Mouse (Mus musculus) left cerebral cortex, postnatal 14 days (tissue): ENCODE measurements at regions not wholly inside any gene's neighbourhood (a gene's known extent, or its start where the extent isn't known, plus 50 kb on each side); places are given as distances from the start of the nearest gene placed in this dataset.

Source experiments
- DNase-seq, 2 experiments: peaks; one replicate each; pipeline ENCODE4 v3.0.0; 2021 to 2022; ENCODE audit warnings: low spot score in 2 of 2, mixed read lengths in 1 of 2
- intact Hi-C: fragments of 180-260 bp; cut with DNase I; formaldehyde crosslinking; loops from one replicate; pipeline ENCODE4 v1.15.1; 2025

- DNase-seq, result no peak
- intact Hi-C loops, result no loop called here
These were observed 412.0 kb upstream of the Pitx2 start for GRCm38 (mm10) chr3:128787686-128788085.

DNA sequence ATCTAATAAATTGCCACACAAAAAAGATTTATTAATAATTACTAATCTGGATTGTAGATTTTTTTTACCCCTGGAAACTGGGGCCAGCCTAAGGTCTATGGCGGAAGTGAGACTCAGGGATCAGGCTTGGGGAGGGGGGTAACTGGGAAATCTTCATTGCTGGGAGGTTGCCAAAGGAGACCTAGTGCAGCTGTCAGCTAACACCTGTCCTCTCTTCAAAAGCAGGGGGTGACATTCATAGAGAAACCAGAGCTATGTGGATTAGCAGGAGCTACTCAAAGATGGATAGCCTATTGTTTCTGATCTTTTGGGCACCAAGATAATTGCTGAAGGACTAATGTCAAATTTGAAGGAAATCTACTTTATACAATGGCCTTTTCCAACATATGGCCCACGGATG is 403.7 kb upstream of the Pitx2 start:
- intact Hi-C loops, result no loop called here
- no peak for DNase-seq

DNA sequence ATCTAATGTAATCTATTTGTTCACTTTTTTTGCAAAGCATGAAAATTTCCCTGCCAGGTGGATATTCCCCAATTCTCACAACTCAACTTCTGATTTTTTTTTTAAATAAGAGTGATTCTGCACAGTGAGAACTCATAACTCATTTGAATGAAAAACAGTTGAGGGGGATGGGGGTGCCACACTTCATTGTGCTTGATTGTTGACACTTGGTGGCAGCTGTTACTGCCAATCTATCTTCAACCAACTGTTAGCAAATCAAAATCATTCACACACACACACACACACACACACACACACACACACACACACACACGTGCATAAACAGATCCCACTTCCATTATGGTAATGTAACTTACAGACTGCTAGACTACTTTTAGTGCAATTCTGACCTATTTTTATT is 401.8 kb upstream of the Pitx2 start:
- no peak for DNase-seq
- intact Hi-C loops, result no loop called here

DNA sequence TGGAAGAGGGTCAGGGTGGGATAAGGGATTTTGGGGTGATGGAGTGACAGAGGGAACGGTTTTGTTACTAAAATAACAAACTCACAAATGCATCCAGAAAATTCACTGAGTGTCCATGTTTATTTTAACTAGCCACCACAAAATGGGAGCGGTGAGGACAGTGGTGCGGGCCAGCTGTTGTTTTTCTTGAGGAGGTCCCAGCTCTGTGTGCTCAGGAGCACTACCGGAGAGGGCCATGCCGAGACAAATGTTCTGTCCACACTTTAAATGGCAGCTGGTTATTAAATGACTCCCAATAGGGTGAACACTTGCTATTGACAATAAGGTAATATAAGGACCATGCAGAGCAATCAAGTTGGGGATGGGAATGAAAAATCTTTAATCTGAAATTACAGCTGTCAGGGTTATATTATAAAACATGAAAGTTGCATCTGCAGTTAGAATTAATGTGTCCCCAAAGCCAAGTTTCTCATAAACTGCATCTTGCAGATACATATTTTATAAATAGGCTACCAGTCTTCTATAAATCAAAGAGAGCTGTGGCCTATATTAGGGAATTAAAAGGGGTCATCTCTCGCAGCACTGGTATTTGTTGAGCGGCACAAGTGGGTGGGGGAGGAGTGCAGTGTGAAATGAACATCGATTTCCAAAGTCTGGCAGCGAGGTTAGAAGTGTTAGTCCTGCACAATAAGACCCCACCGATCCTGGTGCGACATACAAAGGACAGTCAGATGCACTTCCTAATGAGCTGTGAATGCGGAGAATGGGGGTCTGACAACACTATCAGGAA is 370.1 kb upstream of the Pitx2 start:
- intact Hi-C loops, result no loop called here
- DNase-seq, result no peak

- intact Hi-C loops, result no loop called here
- no peak for DNase-seq
These were observed 349.2 kb upstream of the Pitx2 start for GRCm38 (mm10) chr3:128850327-128850977.

- intact Hi-C loops, result no loop called here
- no peak for DNase-seq
These were observed 343.2 kb upstream of the Pitx2 start for GRCm38 (mm10) chr3:128856515-128856914.

DNA sequence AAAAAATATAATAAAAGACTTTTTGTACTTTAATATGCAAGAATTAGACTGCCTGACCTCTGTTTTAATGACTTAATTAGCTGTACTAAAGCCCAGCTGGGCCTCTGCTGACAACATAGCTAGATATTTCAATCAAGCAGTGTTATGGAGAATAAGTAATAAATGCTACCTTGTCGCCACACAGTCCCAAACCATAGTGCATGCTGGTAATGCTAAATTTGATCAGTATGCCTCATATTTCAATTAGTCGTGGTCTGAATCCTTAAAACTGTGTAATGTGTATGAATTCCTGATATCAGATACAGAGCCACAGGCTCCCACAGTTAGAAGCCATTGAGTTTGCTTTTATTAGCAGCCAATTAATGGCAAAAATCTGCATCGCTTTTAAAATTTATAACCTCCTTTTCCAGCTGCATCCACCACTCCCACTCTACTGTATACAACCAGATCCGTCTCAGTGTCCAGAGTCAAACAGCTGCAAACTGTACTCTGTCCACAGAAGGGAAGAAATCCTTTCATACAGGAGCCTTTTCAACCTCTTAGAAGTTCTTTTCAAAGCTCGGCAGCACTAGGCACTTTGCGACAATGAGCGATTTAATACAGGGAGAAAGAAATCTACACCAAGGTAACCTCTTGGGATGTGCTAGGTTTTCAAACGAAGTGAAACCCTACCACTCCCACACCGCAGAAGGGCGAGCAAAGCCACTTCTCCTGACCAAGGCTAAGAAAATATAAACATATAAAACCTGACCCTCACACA is 317.8 kb upstream of the Pitx2 start:
- DNase-seq, result no peak
- intact Hi-C loops, result no loop called here

GRCm38 (mm10) chr3:128883636-128884195 is 316.0 kb upstream of the Pitx2 start:
- intact Hi-C loops, result no loop called here

GRCm38 (mm10) chr3:128886678-128887077 is 313.0 kb upstream of the Pitx2 start:
- intact Hi-C loops, result no loop called here
- DNase-seq, result no peak

More at GRCm38 (mm10) chr3:128883636-128884195, 316.0 kb upstream of the Pitx2 start:
- no peak for DNase-seq

GRCm38 (mm10) chr3:128891078-128891477 is 308.6 kb upstream of the Pitx2 start:
- DNase-seq, result no peak
- intact Hi-C loops, result no loop called here

DNA sequence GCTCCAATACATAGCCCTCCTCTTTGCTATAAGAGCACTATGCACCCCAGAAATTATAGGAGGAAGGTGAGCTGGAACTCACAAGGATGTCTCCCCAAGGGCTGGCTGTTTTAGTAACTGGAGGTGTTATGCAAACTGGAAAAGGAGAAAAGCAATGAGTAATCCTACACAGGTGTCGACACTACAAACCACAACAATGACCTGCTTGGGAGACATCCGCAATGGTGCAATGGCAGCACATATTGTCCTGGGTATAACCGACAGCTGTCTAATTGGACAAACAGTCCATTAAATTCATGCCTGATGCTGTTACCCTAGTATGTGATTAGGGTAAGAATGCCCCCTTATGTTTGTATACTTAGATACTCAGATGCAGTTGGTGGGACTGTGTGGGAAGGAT is 303.1 kb upstream of the Pitx2 start:
- no peak for DNase-seq
- intact Hi-C loops, result no loop called here

DNA sequence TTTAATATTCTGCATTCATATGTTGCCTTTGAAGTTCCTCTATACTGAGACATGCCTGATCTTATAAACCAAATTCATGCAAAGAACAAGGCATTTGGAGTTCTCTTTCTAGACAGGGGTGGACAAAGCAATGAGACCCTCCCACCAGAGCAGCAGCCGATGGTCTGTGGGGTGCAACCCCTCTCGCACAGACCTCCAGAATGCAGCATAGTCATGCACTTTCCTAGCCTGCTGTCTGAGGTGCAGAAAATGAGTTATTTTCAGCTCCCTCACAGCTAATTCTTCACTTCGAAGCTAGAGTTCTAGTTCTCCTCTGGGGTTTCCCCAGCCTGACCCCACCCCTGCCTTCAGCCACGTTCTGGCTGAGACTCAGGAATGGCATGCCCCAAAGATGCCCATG is 288.6 kb upstream of the Pitx2 start:
- DNase-seq, result no peak
- intact Hi-C loops, result no loop called here

DNA sequence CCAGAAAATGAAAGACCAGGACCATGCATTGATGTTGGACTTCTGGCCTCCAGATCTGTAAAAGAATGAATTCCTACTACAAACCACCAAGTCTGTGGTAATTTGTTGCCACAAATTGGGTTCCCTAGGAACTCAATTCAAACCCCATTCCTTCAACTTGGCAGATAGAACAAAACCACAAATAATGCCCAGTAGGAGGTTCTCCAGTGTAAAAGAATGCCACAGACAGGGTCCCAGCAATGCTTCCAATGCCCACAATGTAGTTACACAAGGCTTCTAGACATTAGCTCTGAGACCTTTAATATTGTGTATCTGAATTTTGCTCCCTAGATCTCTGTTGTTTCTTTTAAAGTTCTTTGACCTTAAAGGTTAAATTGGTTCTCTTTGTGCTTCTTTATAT is 278.2 kb upstream of the Pitx2 start:
- DNase-seq, result no peak
- intact Hi-C loops, result no loop called here

DNA sequence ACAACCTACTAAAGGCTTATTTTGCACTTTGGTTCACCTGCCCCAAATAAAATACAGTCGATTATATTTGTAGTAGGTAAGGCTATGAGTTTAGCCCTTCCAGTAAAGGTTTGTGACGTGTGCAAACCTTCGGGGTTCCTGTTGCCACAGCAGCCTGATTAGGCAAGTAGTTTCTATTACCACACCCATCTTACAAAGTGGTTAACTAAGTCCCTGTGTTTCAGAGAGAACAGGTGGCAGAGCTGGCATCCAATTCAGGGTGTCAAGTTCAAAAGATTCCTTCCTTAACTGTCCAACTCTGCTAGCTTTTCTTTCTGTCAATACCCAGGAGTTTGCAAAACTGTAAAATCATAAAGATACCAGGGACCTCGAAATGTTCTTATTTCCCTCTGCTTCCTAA is 277.5 kb upstream of the Pitx2 start:
- intact Hi-C loops, result no loop called here
- no peak for DNase-seq

GRCm38 (mm10) chr3:128938536-128938935 is 261.1 kb upstream of the Pitx2 start:
- intact Hi-C loops, result no loop called here
- DNase-seq, result no peak

DNA sequence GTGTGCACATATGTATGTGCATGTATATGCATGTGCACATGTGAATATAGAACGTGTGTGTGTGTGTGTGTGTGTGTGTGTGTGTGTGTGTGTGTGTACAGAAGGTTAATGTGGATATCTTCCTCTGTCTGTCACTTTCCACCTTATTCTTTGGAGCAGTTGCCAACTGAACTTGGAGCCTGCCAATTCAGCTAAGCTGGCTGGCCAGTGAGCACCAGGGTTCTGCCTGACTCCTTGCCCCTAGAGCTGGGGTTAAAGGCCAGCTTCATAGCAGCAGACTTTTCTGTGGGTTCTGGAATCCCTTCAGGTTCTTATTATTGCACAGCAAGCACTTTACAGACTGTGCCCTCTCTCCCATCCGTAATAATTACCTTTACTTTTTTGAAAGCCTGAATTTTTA is 258.5 kb upstream of the Pitx2 start:
- intact Hi-C loops, result no loop called here
- no peak for DNase-seq

- DNase-seq, result no peak
- intact Hi-C loops, result no loop called here
These were observed 255.0 kb upstream of the Pitx2 start for GRCm38 (mm10) chr3:128944631-128945030.

GRCm38 (mm10) chr3:128954886-128955285 is 244.8 kb upstream of the Pitx2 start:
- intact Hi-C loops, result no loop called here
- no peak for DNase-seq

DNA sequence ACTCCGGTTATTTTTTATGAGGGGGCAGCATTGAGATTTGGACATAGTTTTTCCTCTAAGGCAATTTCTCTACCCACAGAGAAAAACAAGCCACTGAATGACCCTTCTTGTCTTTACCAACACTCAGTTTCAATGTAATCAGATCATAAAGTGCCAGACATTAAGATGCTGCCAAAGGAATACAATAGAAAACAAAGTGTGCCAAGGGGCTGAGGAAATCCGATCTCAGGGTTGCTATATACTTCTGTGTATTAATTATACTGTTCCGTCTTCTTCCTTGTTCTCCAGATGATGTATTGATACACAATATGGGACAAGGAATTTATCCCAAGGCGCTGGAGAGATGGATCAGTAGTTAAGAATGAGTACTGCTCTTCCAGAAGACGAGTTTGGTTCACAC is 222.9 kb upstream of the Pitx2 start:
- intact Hi-C loops, result no loop called here
- no peak for DNase-seq

DNA sequence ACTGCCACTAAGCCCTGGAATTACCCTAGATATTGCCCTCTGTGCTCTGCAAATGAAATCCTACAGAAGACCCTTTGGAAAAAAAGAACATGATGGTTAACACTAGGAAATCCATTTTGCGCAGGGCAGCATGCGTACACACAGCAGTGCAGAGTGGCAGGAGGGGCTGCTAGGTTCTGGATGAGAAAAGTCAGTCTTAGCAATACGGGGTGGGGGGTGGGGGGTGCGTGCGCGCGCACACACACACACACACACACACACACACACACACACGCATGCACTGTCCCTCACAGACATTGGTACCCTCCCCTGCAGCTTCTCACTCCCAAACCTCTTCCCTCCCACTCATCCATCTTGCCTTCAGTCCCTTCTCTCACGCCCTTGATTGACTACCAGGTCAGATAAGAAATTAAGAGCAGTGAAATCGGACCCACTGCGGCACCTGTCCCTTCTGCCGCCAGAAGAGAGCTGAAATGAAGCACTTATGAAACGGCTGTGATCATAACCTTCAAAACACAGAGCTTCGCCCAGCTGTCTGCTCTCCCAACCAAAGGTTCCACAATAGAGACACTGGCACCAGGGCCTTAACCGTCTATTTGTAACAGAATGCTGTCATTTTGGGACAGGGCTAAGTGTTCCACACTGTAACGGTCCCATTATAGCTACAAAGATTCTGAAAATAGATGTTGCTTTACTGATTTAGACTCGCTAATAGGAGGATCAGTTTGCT is 209.3 kb upstream of the Pitx2 start:
- intact Hi-C loops, result no loop called here
- peak in 1 of 2 experiments; percentile 3 for DNase-seq
